Mouse (Mus musculus): ENCODE results near the gene Becn1.
A peak's percentile ranks its signal among the peaks of the same experiment; 100 is the strongest.

GRCm38 (mm10) chr11:101315665-101316500 is 13.8 kb upstream of the Becn1 start, which contains the start of gene Psme3:
- no peak for TF ChIP-seq CTCF (IDR thresholded peaks at IDR 0.05; ENCODE audit: control insufficient read depth, insufficient read depth, insufficient read length)
- peak; percentile 84 for TF ChIP-seq USF1 (IDR thresholded peaks at IDR 0.05; ENCODE audit: low read depth)
- peak; percentile 64 for TF ChIP-seq CEBPB (IDR thresholded peaks at IDR 0.05; ENCODE audit: low read depth)
- no peak for TF ChIP-seq MYOG (IDR thresholded peaks at IDR 0.05; ENCODE audit: control insufficient read depth, extremely low read depth, insufficient read length)
- TF ChIP-seq MAX (IDR thresholded peaks at IDR 0.05) = peak; percentile 99
- TF ChIP-seq MYOD1 (IDR thresholded peaks at IDR 0.05; ENCODE audit: control insufficient read depth, insufficient read length, low read depth) = no peak
